Mouse (Mus musculus) neural tube, embryonic 11.5 days (tissue): Measurements from ENCODE around the gene Cdc42bpa. TPM values are rescaled to one million over a fixed set of nuclear protein-coding genes. Genes with fewer than 3 reads are reported as not detected.

Source experiments
- ATAC-seq: fragments of 200-750 bp; cut with Nextera tagmentation; 2 replicates; pipeline ENCODE4 v1.8.0; 2017; ENCODE audit warnings: moderate number of reproducible peaks, mild to moderate bottlenecking, moderate TSS enrichment, moderate library complexity; ENCODE audit not compliant: insufficient read depth, low FRiP score, low TSS enrichment
- DNase-seq: peaks from one replicate; pipeline ENCODE4 v3.0.0-alpha.2; 2015; ENCODE audit warnings: low spot score
- H3K27ac ChIP-seq: fragments of 300-500 bp; sonication (generic); 2 replicates; pipeline ENCODE4 v1.5.1; 2014; ENCODE audit warnings: low read depth, mild to moderate bottlenecking, low read length
- H3K27me3 ChIP-seq: fragments of 300-500 bp; sonication (generic); 2 replicates; pipeline ENCODE4 v1.6.1; 2014; ENCODE audit warnings: mild to moderate bottlenecking, low read length, mixed read lengths; ENCODE audit not compliant: control insufficient read depth, insufficient read depth
- H3K36me3 ChIP-seq: fragments of 300-500 bp; sonication (generic); 2 replicates; pipeline ENCODE4 v1.6.1; 2014; ENCODE audit warnings: mild to moderate bottlenecking, low read length, moderate library complexity, mixed read lengths; ENCODE audit not compliant: control insufficient read depth, insufficient read depth
- H3K4me1 ChIP-seq: fragments of 300-500 bp; sonication (generic); 2 replicates; pipeline ENCODE4 v1.6.1; 2014; ENCODE audit warnings: low read length, mixed read lengths; ENCODE audit not compliant: control insufficient read depth, insufficient read depth
- H3K4me2 ChIP-seq: fragments of 300-500 bp; sonication (generic); 2 replicates; pipeline ENCODE4 v1.6.1; 2014; ENCODE audit warnings: low read depth, mild to moderate bottlenecking, moderate library complexity
- H3K4me3 ChIP-seq: fragments of 300-500 bp; sonication (generic); 2 replicates; pipeline ENCODE4 v1.5.1; 2014; ENCODE audit warnings: low read depth, low read length
- H3K9ac ChIP-seq: fragments of 300-500 bp; sonication (generic); 2 replicates; pipeline ENCODE4 v1.6.1; 2014; ENCODE audit warnings: mild to moderate bottlenecking, low read length
- H3K9me3 ChIP-seq: fragments of 300-500 bp; sonication (generic); 2 replicates; pipeline ENCODE4 v1.6.1; 2016; ENCODE audit warnings: low read length; ENCODE audit not compliant: control insufficient read depth
- WGBS: fragments of 180-500 bp; shearing (Covaris S2); extraction: QIAGEN DNeasy Blood & Tissue Kit; methylation state at CpG from one replicate; pipeline ENCODE4 v1.1.7; 2014; 5-methylcytosine and 5-hydroxymethylcytosine counted together
- polyA plus RNA-seq: library from polyadenylated mRNA; unstranded; fragments of >200 nt; fragmentation: Nextera tagmentation; extraction: Ambion mirVana; gene quantifications from 2 replicates; pipeline ENCODE4 v1.2.1, GENCODE M21; 2014

Gene Cdc42bpa
- polyA plus RNA-seq, 1 experiment from 2014 or later: 15.5 TPM

- DNase-seq (no peak), ATAC-seq (no peak)
- Histone ChIP-seq H3K9ac (no peak within 1 kb of the TSS), H3K27me3 (no peaks in the 10 kb centered on the region), H3K4me3 (no peak within 1 kb of the TSS), H3K4me2 (no peak within 1 kb of the TSS), H3K9me3 (no peaks in the 10 kb centered on the region), H3K27ac (no peak within 1 kb of the TSS), H3K4me1 (peaks cover 5% of the 10 kb centered on the region), H3K36me3 (no peaks in the 10 kb centered on the region)
- WGBS: 66% methylated on average over 4 of the region's 4 CpGs
These were observed 238.9 kb downstream of the Cdc42bpa start, which contains the start of gene Coq8a for GRCm38 (mm10) chr1:180198959-180199714. Gene Coq8a (minus strand): TSS chr1:180199602.

GRCm38 (mm10) chr1:180199715-180200050, 239.4 kb downstream of the Cdc42bpa start:
- ATAC-seq (no peak), DNase-seq (no peak)
- 75% methylated on average over 4 of the region's 4 CpGs for WGBS
- H3K9me3 ChIP-seq: no peaks in the 10 kb centered on the region
- no peaks in the 10 kb centered on the region for H3K27me3 ChIP-seq
- peaks cover 5% of the 10 kb centered on the region for H3K4me1 ChIP-seq
- H3K9ac ChIP-seq: no peak overlapping the region
- H3K36me3 ChIP-seq: no peaks in the 10 kb centered on the region
- H3K4me2 ChIP-seq: no peak overlapping the region
- H3K27ac ChIP-seq: no peak overlapping the region
- H3K4me3 ChIP-seq: no peak overlapping the region

- H3K27me3 ChIP-seq: no peaks in the 10 kb centered on the region
- no peak overlapping the region for H3K27ac ChIP-seq
- ATAC-seq (no peak), DNase-seq (no peak)
- no peaks in the 10 kb centered on the region for H3K36me3 ChIP-seq
- H3K4me1 ChIP-seq: no peaks in the 10 kb centered on the region
- no peak overlapping the region for H3K4me3 ChIP-seq
- 72% methylated on average over 5 of the region's 5 CpGs for WGBS
- no peak overlapping the region for H3K9ac ChIP-seq
- H3K9me3 ChIP-seq: no peaks in the 10 kb centered on the region
- no peak overlapping the region for H3K4me2 ChIP-seq
These were observed 240.4 kb downstream of the Cdc42bpa start for GRCm38 (mm10) chr1:180200722-180201121.

DNA sequence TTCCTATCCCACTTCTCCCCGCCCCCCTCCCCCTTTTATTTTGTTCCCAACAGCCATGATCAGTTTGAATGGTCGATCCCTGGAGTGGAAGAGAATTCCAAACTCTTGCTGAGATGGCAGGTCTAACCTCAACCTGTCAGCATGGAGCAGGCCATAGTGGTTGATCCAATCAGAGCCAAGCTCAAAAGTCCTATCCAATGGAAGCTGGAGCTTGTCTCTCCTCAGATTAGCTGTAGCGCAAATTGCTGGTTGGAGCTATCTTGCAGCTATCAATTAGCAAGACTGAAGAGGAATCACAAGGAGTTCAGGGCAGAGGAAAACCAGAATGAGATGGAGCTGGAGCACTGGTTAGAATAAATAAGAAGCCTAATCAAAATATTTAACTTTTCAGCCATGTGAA, 248.1 kb downstream of the Cdc42bpa start:
- Histone ChIP-seq H3K27ac (no peak overlapping the region), H3K27me3 (no peaks in the 10 kb centered on the region), H3K4me3 (no peak overlapping the region), H3K36me3 (no peaks in the 10 kb centered on the region), H3K4me1 (no peaks in the 10 kb centered on the region), H3K9me3 (no peaks in the 10 kb centered on the region), H3K9ac (no peak overlapping the region), H3K4me2 (no peak overlapping the region)
- ATAC-seq (no peak), DNase-seq (no peak)
- 83% methylated on average over 3 of the region's 3 CpGs for WGBS

DNA sequence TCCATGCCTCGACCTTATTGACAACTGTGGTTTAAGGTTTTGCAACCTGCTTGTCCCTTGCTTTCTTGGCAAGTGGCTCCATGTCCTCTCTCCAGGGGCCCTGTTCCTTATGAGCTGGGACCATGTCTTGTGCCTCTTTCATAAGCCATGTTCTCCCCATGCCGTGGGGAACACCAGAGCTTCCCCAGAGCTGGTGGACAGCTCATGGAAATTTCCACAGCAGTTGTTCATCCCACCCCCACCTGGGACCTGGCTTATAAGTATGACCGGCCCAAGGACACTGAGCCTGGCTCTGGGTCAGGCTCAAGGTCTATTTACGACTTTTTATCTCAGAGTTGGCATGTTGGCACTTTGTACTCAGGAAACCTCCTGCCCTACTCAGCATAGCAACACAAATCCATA, 249.8 kb downstream of the Cdc42bpa start:
- Histone ChIP-seq H3K9ac (no peak overlapping the region), H3K27ac (no peak overlapping the region), H3K36me3 (no peaks in the 10 kb centered on the region), H3K27me3 (no peaks in the 10 kb centered on the region), H3K9me3 (no peaks in the 10 kb centered on the region), H3K4me2 (no peak overlapping the region), H3K4me1 (no peaks in the 10 kb centered on the region), H3K4me3 (no peak overlapping the region)
- DNase-seq: no peak
- no peak for ATAC-seq
- 77% methylated on average over 4 of the region's 4 CpGs for WGBS

DNA sequence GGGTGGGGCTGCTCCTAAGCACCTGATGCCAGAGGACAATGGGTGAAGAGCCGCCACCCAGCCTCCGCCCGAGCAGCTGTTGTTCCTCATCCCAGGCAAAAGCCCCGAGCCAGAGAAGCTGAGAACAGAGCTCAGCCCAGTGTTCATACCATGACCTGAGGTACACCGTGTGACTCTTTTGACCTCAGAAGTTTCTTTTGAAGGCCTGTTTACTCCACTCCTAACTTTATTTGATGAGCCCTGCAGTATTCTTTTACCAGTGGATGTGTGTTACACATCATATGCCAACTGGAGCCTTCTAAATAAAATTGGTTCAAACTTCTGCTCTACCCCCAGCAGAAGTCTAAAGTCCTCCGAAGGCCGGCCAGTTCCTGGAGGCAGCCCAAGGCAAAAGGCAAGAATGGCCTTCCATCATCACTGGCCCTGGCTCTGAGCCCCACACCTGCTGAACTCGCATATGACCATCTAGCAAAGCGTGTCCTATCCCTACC, 250.6 kb downstream of the Cdc42bpa start:
- H3K27me3 ChIP-seq: no peaks in the 10 kb centered on the region
- H3K4me2 ChIP-seq: no peak overlapping the region
- WGBS: 91% methylated on average over 9 of the region's 9 CpGs
- DNase-seq (no peak), ATAC-seq (no peak)
- no peak overlapping the region for H3K9ac ChIP-seq
- H3K36me3 ChIP-seq: no peaks in the 10 kb centered on the region
- no peaks in the 10 kb centered on the region for H3K4me1 ChIP-seq
- H3K4me3 ChIP-seq: no peak overlapping the region
- H3K27ac ChIP-seq: no peak overlapping the region
- no peaks in the 10 kb centered on the region for H3K9me3 ChIP-seq

- Histone ChIP-seq H3K4me2 (no peak overlapping the region), H3K27ac (no peak overlapping the region), H3K27me3 (no peaks in the 10 kb centered on the region), H3K36me3 (no peaks in the 10 kb centered on the region), H3K4me3 (no peak overlapping the region), H3K4me1 (no peaks in the 10 kb centered on the region), H3K9ac (no peak overlapping the region), H3K9me3 (no peaks in the 10 kb centered on the region)
- DNase-seq (no peak), ATAC-seq (no peak)
- WGBS: 96% methylated on average over 5 of the region's 5 CpGs
These were observed 252.6 kb downstream of the Cdc42bpa start for GRCm38 (mm10) chr1:180212911-180213310.

- WGBS: 27% methylated on average over 4 of the region's 4 CpGs
- ATAC-seq: 0 out of 2 replicates have a peak, but pooled peaks have one; percentile 16
These were observed 254.8 kb downstream of the Cdc42bpa start for GRCm38 (mm10) chr1:180215044-180215443.

More at GRCm38 (mm10) chr1:180215044-180215443, 254.8 kb downstream of the Cdc42bpa start:
- Histone ChIP-seq H3K9me3 (no peaks in the 10 kb centered on the region), H3K4me1 (no peaks in the 10 kb centered on the region), H3K9ac (no peak overlapping the region), H3K36me3 (no peaks in the 10 kb centered on the region), H3K27ac (no peak overlapping the region), H3K4me2 (no peak overlapping the region), H3K4me3 (no peak overlapping the region), H3K27me3 (no peaks in the 10 kb centered on the region)
- DNase-seq: peak; percentile 64
